Mouse (Mus musculus): ENCODE measurements around the gene Bdkrb2.

The Bdkrb2 gene

DNA sequence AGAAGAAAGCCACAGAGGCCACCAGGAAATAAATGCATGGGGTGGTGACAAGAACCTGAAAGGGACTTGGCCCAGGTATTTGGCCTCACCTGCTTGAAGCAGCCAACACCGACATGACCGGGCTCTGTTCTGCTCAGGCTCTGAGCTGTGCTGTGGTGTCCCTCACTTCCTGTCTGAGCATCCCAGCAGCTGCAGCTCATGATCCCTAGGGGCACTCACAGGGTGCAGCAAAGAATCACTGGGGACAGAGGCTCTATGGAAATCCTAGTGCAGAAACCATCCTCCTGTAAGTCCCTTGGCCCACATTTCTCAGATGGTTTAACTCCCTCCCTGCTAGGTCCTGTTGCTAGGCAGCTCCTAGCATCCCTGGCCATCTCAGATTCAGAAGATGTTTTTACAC, 15.9 kb upstream of the Bdkrb2 start:
- no peak for DNase-seq (ENCODE audit: low read depth)

DNA sequence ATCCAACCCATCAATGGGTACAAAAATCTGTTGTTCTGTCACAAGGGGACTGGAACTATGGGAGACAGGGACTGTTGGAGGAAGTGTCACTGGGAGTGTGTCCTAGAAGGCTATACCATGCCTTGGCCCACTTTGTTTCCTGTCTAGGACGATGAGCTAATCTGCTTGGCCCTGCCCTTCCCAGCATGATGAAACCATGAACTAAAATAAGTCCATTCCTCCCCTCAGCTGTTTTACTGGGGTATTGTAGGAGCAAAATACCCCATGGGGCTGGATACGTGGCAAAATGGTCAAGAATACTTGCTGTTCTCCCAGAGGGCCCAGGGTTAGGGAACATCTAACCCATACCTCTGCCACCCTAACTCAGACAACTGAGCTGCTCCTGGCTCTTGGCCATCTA, 15.0 kb upstream of the Bdkrb2 start:
- no peak for DNase-seq (ENCODE audit: low read depth)

DNA sequence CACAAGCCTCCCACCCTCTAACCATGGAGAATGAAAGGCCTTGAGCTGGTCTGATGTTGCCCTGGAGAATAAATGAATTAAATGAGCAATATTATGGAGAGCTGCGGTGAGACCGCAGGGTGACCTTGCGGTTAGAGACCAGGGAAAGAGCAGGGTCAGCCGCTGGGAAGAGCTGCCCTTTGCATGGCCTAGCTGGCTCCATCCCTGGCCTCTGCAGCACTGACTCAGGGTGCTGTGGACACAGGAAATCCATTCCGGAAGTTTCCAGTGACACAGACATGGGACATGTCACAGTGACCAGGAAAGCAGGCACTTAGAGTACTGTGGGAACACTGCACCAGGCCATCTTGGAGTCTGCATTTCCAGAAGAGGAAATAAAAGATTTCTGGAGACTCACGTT, 14.1 kb upstream of the Bdkrb2 start:
- DNase-seq (ENCODE audit: low read depth) = no peak

- DNase-seq (ENCODE audit: low read depth) = no peak
These were observed 12.9 kb upstream of the Bdkrb2 start for GRCm38 (mm10) chr12:105549835-105550802.

GRCm38 (mm10) chr12:105551551-105551989, 11.5 kb upstream of the Bdkrb2 start:
- DNase-seq (ENCODE audit: low read depth) = no peak

DNA sequence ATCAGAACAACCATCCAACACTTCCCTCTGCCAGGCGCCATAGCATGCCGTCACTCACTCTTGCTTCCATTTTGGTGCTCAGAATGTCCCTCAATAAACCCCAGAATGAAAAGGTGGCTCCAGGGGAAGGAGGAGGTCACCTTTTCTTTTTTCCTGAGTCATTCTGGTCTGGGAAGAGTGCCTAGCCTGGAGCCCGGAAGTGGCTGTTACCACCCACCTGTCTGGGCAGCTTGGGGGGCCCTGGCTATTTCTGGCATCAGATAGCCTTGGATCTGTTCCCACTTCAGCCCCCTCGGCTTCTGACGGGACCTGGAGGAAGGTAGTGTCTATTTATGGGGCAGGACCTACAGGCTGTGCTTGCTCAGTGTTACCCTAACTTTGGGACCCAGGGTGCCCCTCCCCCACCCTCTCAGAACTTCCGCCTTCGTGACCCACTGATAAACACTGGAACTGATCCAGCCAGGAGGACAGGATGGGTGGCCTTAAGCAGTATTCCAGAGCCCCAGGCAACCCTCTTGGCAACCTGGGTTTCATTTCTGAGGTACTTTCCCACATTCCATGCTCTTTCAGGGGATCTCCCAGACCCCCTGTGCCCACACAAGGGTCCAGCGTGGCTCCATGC, 8.8 kb upstream of the Bdkrb2 start:
- DNase-seq (ENCODE audit: low read depth) = no peak

DNA sequence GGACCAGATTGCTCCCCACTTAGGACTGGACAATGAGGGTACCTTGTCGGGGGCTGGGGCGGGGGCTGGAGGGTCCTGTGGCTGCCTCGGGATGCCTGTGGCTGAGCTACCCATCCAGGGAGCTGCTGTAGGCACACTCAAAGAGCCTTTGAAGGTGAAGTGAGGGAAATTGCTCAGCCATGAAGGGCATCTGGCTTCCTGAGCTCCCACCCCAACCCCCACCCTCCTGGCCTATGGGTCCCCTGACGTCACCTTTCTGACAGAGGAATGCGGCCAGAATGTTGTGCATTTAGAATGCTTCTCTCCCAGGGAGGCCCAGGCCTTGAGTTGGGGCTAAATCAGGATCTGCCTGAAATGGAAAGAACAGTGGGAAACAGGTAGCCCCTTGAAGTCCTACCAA, 7.9 kb upstream of the Bdkrb2 start:
- no peak for DNase-seq (ENCODE audit: low read depth)

DNA sequence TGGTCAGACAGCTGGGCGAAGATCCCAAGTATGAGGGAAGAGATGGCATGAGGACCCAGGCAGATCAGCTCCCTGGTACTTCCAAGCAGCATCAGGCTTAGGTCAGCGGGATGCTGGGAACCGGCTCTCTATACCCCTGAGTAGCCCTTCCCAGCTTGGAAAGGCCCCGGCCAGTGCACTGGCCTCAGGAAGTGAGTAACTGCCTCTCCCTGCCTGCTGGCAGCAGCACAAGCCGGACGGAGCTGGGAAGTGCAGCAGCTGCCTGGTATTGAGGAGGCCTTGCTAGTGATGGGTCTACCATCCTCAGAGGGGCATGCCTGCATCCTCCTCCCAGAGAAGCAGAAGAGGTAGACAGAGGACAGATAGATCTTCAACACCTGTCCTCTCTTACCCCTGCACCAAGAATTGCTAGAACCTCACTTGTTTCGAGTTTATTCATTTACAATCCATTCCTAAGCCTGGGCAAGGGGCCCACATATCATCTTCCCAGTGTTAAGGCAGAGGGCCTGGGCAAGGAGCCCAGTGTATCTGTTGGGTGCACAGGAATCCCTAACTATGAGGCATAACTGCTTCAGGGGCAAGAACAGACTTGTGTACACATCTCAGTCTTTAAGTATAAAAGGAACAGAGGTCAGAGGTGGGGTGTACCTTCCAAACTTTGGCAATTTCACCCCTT, 5.6 kb upstream of the Bdkrb2 start:
- DNase-seq (ENCODE audit: low read depth) = no peak

GRCm38 (mm10) chr12:105561007-105561534, 2.0 kb upstream of the Bdkrb2 start:
- no peak for DNase-seq (ENCODE audit: low read depth)

DNA sequence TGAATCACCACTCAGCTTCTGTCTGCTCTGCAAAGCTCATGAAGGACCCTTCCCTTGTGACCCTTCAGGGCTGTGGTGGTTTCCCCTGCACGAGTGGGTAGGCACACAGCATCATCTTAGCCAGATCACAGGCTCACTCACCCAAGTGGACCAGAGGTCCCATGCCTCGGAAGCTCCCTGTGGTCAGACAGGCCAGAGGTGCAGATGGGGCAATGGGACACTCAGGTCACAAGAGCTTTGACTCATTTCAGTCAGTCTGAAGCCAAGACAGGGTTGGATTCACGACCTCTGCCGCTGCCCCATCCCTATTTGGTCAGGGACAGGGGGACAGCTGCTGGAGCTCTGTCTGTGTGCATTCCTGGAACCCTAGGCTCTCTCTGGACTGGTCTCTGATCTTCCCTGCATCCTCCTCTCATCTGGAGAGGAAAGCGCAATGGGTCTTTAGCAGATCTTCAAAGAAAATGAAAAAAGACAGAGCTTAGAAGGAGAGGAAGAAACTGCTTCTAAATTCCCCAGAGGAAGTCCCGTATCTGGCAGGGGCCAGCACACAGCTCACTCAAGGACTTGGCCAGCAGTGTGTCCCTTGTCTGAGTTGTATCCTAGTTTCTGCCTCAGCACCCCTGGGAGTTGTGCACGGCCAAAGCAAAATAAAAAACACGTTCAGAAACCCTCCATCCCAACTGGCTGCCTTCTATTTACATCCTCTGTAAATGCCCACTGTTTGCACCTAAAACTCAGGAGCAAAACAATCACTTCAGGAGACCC, 788 bp upstream of the Bdkrb2 start:
- no peak for DNase-seq (ENCODE audit: low read depth)

- no peak for DNase-seq (ENCODE audit: low read depth)
These were observed 775 bp downstream of the Bdkrb2 start for GRCm38 (mm10) chr12:105563726-105564275.

- DNase-seq (ENCODE audit: low read depth) = no peak
These were observed 2.2 kb downstream of the Bdkrb2 start for GRCm38 (mm10) chr12:105565221-105565620.

DNA sequence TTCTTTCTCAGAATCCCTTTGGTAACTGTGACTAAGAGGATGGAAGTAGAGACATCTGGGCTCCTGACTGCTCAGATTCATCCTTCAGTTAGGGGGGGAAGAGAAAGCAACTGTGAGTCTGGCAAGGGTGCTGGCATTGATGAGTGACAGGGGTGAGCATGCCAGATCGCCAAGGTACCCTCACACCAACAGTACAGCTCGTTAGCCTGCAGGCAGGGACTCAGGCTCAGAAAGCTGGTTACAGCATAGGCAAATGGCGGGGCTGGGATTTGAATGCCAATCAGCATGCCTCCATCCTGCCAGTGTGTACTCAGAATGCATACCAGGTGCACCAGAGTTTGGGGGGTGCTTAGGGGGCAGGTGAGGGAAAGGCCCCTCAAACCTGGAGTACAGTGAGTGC, 8.8 kb downstream of the Bdkrb2 start:
- no peak for DNase-seq (ENCODE audit: low read depth)

DNA sequence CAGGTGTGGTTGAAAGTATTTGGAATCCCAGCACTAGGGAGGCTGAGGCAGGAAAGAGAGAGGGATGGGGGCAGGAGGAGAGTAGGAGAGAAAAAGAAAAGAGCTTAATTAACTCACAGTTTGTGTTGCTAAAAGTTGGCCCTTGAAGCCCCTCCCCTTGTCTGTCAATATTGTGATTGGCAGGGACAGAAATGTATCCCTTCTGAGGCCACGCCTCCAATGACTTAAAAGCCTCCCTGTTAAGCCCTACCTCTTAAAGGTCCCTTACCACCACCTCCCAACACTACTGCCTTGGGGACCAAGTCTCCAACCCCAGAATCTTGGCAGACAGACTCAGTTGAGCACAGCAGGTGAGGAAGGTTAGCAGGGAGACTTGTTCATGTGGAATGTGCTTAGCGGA, 9.6 kb downstream of the Bdkrb2 start:
- DNase-seq (ENCODE audit: low read depth) = no peak

GRCm38 (mm10) chr12:105574356-105574755, 11.3 kb downstream of the Bdkrb2 start:
- no peak for DNase-seq (ENCODE audit: low read depth)

GRCm38 (mm10) chr12:105580490-105580889, 17.5 kb downstream of the Bdkrb2 start:
- DNase-seq (ENCODE audit: low read depth) = no peak

- DNase-seq (ENCODE audit: low read depth) = no peak
These were observed 19.5 kb downstream of the Bdkrb2 start for GRCm38 (mm10) chr12:105582486-105582885.

DNA sequence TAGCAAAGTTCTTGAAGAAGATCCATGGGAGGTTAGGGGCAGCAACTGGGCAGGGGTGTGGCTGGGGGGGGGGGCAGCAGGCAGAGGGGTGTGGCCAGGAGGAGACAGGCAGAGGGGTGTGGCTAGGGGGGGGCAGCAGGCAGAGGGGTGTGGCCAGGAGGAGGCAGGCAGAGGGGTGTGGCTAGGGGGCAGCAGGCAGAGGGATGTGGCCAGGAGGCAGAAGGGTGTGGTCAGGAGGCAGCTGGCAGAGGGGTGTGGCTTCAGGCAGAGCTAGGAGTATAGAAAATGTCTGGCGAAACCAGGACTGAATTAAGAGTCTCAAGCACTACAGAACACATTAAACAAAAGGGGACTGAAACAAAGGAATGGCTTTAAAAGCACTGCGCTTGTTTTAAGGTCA, 20.5 kb downstream of the Bdkrb2 start:
- DNase-seq (ENCODE audit: low read depth) = no peak

GRCm38 (mm10) chr12:105584851-105585250, 21.8 kb downstream of the Bdkrb2 start:
- peak; percentile 1 for DNase-seq (ENCODE audit: low read depth)

- DNase-seq (ENCODE audit: low read depth) = no peak
These were observed 24.5 kb downstream of the Bdkrb2 start for GRCm38 (mm10) chr12:105587526-105587925.

DNA sequence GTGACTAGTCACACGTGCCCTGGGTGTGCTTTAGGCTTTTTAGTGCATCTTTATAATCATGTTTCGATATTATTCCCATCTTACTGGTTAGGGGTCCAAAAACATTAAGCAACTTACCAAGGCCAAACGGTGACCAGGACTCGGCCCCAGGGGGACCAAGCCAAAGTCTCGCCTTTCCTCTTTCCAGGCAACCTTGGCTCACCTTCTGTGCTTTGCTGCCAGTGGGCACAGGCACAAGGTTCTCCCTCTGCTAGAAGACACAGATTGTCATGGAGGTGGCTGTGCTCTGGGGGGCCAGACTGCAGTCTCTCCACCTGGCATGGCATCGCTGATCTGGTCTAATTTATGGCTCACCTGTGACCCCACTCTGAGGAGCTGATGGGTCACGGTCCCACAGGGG, 27.8 kb downstream of the Bdkrb2 start:
- no peak for DNase-seq (ENCODE audit: low read depth)

Data from 416B (cell line).